Mouse (Mus musculus) frontal cortex, adult 2 months (tissue): ENCODE results near the gene Cenpp. TPM values are rescaled to one million over a fixed set of nuclear protein-coding genes. Genes with fewer than 3 reads are reported as not detected.

Experiments
- polyA plus RNA-seq: library from polyadenylated mRNA; depleted of rRNA; stranded (reverse); fragments of >200 nt; gene quantifications from 2 replicates; pipeline ENCODE4 v1.2.3, GENCODE M21; 2012; rRNA removed

The Cenpp gene
- polyA plus RNA-seq, 1 experiment = 1.5 TPM

Other genes starting within 250 kb of the Cenpp start
- 11.5 and 11.6 TPM in 2 replicates for gene Ippk, start 231.5 kb downstream of the Cenpp start, polyA plus RNA-seq
- 0.40 and 0.44 TPM in 2 replicates for gene Tes3-ps, start 159.5 kb downstream of the Cenpp start, polyA plus RNA-seq
- gene Ecm2, start 148.0 kb downstream of the Cenpp start, polyA plus RNA-seq = 3.0 and 3.6 TPM in 2 replicates
- 1.0 and 2.0 TPM in 2 replicates for gene Aspn, start 108.3 kb downstream of the Cenpp start, polyA plus RNA-seq
- gene Omd, start 70.3 kb downstream of the Cenpp start, polyA plus RNA-seq = 1.3 and 2.0 TPM in 2 replicates
- gene Ogn, start 44.7 kb downstream of the Cenpp start, polyA plus RNA-seq = 5.5 and 10.3 TPM in 2 replicates
- 12.9 and 13.3 TPM in 2 replicates for gene Nol8, start 293 bp upstream of the Cenpp start, polyA plus RNA-seq
- gene Iars, start 29.3 kb upstream of the Cenpp start, polyA plus RNA-seq = 34.7 and 37.3 TPM in 2 replicates
- not detected in 2 replicates for gene Gm30302, start 146.2 kb upstream of the Cenpp start, polyA plus RNA-seq